Mouse (Mus musculus) adrenal gland, postnatal 4 days (tissue): ENCODE results near the gene Krt34. TPM values are rescaled to one million over a fixed set of nuclear protein-coding genes. Genes with fewer than 3 reads are reported as not detected.

Experiments used
- DNase-seq, 2 experiments: peaks; one replicate each; pipeline ENCODE4 v3.0.0; 2021 to 2022; ENCODE audit warnings: low spot score in 2 of 2, mixed read lengths in 2 of 2
- total RNA-seq, 2 experiments: library from RNA; stranded (reverse); gene quantifications; 2 replicates each; pipeline ENCODE4 v1.2.3; 2021

The Krt34 gene
- total RNA-seq, 2 experiments from 2014 or later: not detected

- DNase-seq: no peak
Observed at GRCm38 (mm10) chr11:100004846-100005245, 36.5 kb downstream of the Krt34 start.

GRCm38 (mm10) chr11:99999091-99999490 is 42.3 kb downstream of the Krt34 start:
- DNase-seq: no peak

DNA sequence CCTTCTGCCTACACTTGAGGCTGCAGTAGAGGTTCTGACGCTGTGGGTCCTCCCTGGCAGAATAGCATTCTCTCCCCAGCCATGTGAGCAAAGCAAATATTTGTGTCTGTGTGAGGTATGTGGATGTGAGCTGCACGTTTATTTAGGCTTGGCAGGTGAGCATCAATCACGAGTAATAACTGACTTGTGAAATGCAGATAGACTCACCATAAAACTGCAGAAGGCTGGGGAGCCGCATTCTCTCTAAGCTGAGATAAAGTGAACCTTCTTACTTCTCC is 47.0 kb downstream of the Krt34 start:
- DNase-seq: no peak

GRCm38 (mm10) chr11:99993620-99994383 is 47.6 kb downstream of the Krt34 start, which contains the start of gene Krtap17-1:
Krtap17-1 (minus strand) TSS chr11:99993994.
- DNase-seq: no peak

DNA sequence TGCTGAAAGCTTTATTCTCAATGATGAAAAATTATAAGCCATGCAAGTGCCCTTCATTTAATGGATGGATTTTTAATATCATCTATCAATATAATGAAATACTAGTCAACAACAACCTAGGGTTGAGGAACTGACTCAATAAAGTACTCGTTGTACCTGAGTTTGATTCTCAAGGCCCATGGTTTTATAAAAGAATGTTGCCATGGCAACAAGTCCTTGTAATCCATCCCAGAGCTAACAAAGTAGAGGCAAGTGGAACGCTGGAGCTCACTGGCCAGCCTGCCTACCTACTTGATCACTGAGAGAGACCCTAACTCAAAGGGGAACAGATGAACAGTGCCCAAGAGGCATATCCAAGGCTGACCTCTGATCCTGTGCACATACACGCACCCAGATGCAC is 50.8 kb downstream of the Krt34 start:
- DNase-seq: no peak

DNA sequence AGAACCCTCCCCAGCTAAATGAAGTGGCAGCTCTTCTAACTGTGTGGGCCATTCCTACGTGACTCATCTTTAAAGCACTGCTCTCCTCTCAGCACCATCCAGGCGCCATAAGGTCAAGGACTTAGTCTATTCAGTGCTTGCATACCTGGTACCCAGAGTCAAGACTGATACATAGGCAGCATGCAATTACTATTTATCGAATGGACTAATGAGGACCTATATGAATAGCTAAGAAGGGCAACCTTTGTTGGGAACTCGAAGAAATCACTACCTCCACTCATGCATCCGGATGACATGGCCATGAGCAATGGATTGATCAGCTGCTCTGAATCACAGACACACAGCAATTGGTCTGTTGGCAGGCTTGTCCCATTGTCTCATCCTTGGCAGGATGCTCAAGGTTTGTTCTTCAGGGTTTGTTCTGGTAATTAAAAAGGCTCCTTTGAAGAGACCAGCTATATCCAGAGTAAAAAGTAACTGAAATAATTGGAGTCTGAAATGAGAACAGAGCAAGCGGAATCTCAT is 51.4 kb downstream of the Krt34 start:
- no peak for DNase-seq

DNA sequence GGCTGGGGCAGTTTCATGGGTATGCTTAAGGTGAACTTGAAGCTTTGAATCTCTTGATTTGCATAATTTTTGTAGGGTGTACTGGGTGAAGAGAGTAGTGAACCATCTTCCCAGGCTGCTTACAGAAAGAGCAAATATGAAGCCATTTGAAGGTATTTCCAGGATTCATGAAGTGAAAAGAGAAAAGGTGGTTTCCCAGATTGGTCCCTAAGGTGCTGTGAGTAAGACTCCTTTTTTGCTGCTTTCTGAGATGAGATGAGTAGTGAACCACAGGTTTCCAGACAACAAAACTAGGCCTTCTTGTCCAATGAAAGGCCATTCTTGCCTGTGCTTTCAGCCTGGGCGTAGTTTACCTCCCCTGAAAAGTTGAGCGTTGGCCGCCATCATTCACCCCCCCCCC is 52.8 kb downstream of the Krt34 start:
- DNase-seq: no peak

Other genes with a start within 250 kb of the Krt34 start
- gene Gm11596, start 248.1 kb downstream of the Krt34 start, total RNA-seq: not detected
- not detected for gene Gm11569, start 242.6 kb downstream of the Krt34 start, total RNA-seq
- gene Gm11554, start 237.1 kb downstream of the Krt34 start, total RNA-seq: not detected
- gene Krtap4-13, start 231.7 kb downstream of the Krt34 start, total RNA-seq: not detected
- gene Gm11564, start 225.9 kb downstream of the Krt34 start, total RNA-seq: not detected
- gene 2300003K06Rik, start 203.5 kb downstream of the Krt34 start, total RNA-seq: not detected
- not detected for gene Krtap4-16, start 189.9 kb downstream of the Krt34 start, total RNA-seq
- not detected for gene Gm11568, start 183.6 kb downstream of the Krt34 start, total RNA-seq
- gene Gm11559, start 177.1 kb downstream of the Krt34 start, total RNA-seq: not detected
- not detected for gene Krtap9-1, start 168.2 kb downstream of the Krt34 start, total RNA-seq
- not detected for gene Gm11567, start 162.4 kb downstream of the Krt34 start, total RNA-seq
- not detected for gene Krtap31-1, start 133.6 kb downstream of the Krt34 start, total RNA-seq
- not detected for gene Gm11565, start 126.8 kb downstream of the Krt34 start, total RNA-seq
- not detected for gene Krtap31-2, start 105.3 kb downstream of the Krt34 start, total RNA-seq
- not detected for gene Krtap9-5, start 93.1 kb downstream of the Krt34 start, total RNA-seq
- gene Krtap29-1, start 62.5 kb downstream of the Krt34 start, total RNA-seq: not detected
- gene Krtap16-1, start 55.0 kb downstream of the Krt34 start, total RNA-seq: not detected
- gene Krtap17-1, start 47.6 kb downstream of the Krt34 start, total RNA-seq: not detected
- gene Krt33a, start 25.3 kb downstream of the Krt34 start, total RNA-seq: not detected
- not detected for gene Krt33b, start 11.7 kb downstream of the Krt34 start, total RNA-seq
- not detected for gene Krt31, start 9.0 kb upstream of the Krt34 start, total RNA-seq
- not detected for gene Krt32, start 46.7 kb upstream of the Krt34 start, total RNA-seq
- not detected for gene Krt35, start 54.7 kb upstream of the Krt34 start, total RNA-seq
- gene Krt36, start 64.1 kb upstream of the Krt34 start, total RNA-seq: under 1 TPM in 1 of 2 experiments, not detected in 1; 0.48 TPM
- gene Krt13, start 80.0 kb upstream of the Krt34 start, total RNA-seq: not detected
- gene Krt15, start 94.4 kb upstream of the Krt34 start, total RNA-seq: under 1 TPM in 1 of 2 experiments, not detected in 1; 0.31 TPM
- 10 to 100 TPM; 11.1 to 12.7 TPM for gene Krt19, start 107.1 kb upstream of the Krt34 start, total RNA-seq
- under 1 TPM; 0.11 to 0.22 TPM for gene Krt9, start 151.7 kb upstream of the Krt34 start, total RNA-seq
- gene Krt14, start 166.0 kb upstream of the Krt34 start, total RNA-seq: under 1 TPM; 0.93 to 0.98 TPM
- not detected for gene Krt16, start 207.3 kb upstream of the Krt34 start, total RNA-seq
- under 1 TPM; 0.25 to 0.31 TPM for gene Krt17, start 219.5 kb upstream of the Krt34 start, total RNA-seq
- not detected for gene Krt42, start 228.3 kb upstream of the Krt34 start, total RNA-seq